Mouse (Mus musculus) ES-Bruce4 (cell line): Measurements from ENCODE around the gene Ltbp3.

Experiments used
- CTCF ChIP-seq: IDR thresholded peaks from one replicate; pipeline ENCODE4 v1.8.1; 2011; ENCODE audit warnings: low read depth, low read length
- POLR2A ChIP-seq: IDR thresholded peaks from one replicate; pipeline ENCODE4 v1.8.1; 2011; ENCODE audit warnings: low read length; ENCODE audit not compliant: insufficient read depth

DNA sequence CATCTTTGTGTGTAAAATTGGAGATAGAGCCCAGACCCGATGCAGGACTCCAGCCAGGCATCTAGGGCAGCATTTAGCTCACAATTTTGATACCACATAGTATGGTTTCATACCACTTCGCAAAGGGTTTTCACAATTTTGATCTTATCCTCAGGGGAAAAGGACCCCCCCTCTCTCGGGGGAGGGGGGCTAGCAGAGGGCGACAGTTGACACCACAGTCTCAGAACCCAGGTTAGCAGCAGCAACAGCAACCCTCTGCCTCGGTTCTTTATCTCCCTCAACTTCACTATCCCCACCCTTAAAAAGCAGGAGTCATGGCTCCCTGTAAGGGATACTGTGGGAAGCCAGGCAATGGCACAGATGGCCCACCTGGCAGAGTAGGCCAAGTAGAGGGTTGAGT lies 27.4 kb upstream of the Ltbp3 start:
- no peak for TF ChIP-seq POLR2A
- no peak for TF ChIP-seq CTCF
